In the genomic region with DNA sequence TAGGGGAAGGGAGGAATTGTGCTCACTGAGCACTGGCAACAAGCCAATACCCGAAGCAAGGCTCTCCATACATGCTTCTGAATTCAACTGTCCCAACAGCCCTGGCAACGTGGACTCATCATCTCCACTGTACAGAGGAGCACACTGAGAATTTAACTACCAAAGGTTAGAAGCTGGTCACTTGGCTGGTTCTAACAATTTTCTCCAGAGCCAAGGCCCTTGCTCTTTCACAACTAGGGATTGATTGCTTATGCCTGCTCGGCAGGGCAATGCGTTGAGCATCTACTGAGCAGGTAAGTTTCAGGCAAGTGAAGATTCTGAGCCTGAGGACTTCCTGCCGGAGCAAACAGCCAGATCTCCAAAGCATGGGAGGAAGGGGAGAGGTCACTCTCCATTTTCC, we compare ENCODE assay signal across 16 mouse cellular contexts.
"Had no signal": no experiment of that assay in that cellular context is flagged by ENCODE, and none has a peak within 500 bp of the region (broad histone marks: within the 10 kb centered on the region; RNA-seq: fewer than 3 reads in every experiment).

No protein-coding gene starts in this region.

- H3K9me3 ChIP-seq: neural tube, embryonic 13.5 days; neural tube, embryonic 15.5 days; stomach, embryonic 15.5 days had no signal

- H3K9ac ChIP-seq: neural tube, embryonic 13.5 days; neural tube, embryonic 15.5 days; stomach, embryonic 15.5 days had no signal

- DNase-seq: retina, postnatal 1 day; right cerebral cortex, adult 18-20 months; right cerebral cortex, postnatal 14 days; right cerebral cortex, postnatal 25 days; right cerebral cortex, postnatal 4 days; spleen, adult 18-20 months; thymus, adult 18-20 months; thymus, adult 2 months; thymus, postnatal 14 days; thymus, postnatal 25 days; thymus, postnatal 36 days; thymus, postnatal 4 days had no signal

- H3K4me2 ChIP-seq: neural tube, embryonic 13.5 days; neural tube, embryonic 15.5 days; stomach, embryonic 15.5 days had no signal

- H3K4me3 ChIP-seq: neural tube, embryonic 13.5 days; neural tube, embryonic 15.5 days; stomach, embryonic 15.5 days had no signal

- H3K27ac ChIP-seq: neural tube, embryonic 13.5 days; neural tube, embryonic 15.5 days; stomach, embryonic 15.5 days; stomach, postnatal 0 days had no signal

- H3K36me3 ChIP-seq: neural tube, embryonic 13.5 days; neural tube, embryonic 15.5 days; stomach, embryonic 15.5 days had no signal

- H3K27me3 ChIP-seq: neural tube, embryonic 13.5 days; neural tube, embryonic 15.5 days; stomach, embryonic 15.5 days had no signal
